Mouse (Mus musculus) myocyte (in vitro differentiated cells): ENCODE data around the gene Fstl4. TPM values are rescaled to one million over a fixed set of nuclear protein-coding genes. Genes with fewer than 3 reads are reported as not detected.

Source experiments
- H3K27me3 ChIP-seq: one replicate; pipeline ENCODE4 v1.6.1; 2011; ENCODE audit not compliant: control insufficient read depth, insufficient read depth, insufficient read length
- H3K36me3 ChIP-seq: one replicate; pipeline ENCODE4 v1.6.1; 2011; ENCODE audit not compliant: control insufficient read depth, insufficient read depth
- H3K4me2 ChIP-seq: one replicate; pipeline ENCODE4 v1.6.1; 2011; ENCODE audit warnings: low read depth, control low read depth
- H3K4me3 ChIP-seq: one replicate; pipeline ENCODE4 v1.5.1; 2011; ENCODE audit warnings: mild to moderate bottlenecking, control low read depth, moderate library complexity
- H3K79me2 ChIP-seq: one replicate; pipeline ENCODE4 v1.6.1; 2011; ENCODE audit not compliant: control insufficient read depth, insufficient read depth
- H3ac ChIP-seq: one replicate; pipeline ENCODE4 v1.6.1; 2011; ENCODE audit not compliant: control insufficient read depth, insufficient read length
- CEBPB ChIP-seq: IDR thresholded peaks from 2 replicates; pipeline ENCODE4 v1.6.1; 2011; ENCODE audit warnings: mild to moderate bottlenecking, moderate library complexity; ENCODE audit not compliant: poor library complexity, insufficient read depth, severe bottlenecking
- E2F4 ChIP-seq: IDR thresholded peaks from one replicate; pipeline ENCODE4 v1.6.1; 2011; ENCODE audit warnings: mild to moderate bottlenecking, control low read depth, moderate library complexity; ENCODE audit not compliant: insufficient read depth
- MAX ChIP-seq: IDR thresholded peaks from one replicate; pipeline ENCODE4 v1.6.1; 2011; ENCODE audit warnings: low read depth, mild to moderate bottlenecking, control low read depth
- MYOD1 ChIP-seq, 3 experiments: IDR thresholded peaks; one replicate each; pipeline ENCODE4 v1.6.1; 2011; ENCODE audit warnings: control low read depth in 2 of 3, low read depth in 2 of 3, mild to moderate bottlenecking in 2 of 3, moderate library complexity in 1 of 3; ENCODE audit not compliant: insufficient read length in 2 of 3, control insufficient read depth in 1 of 3
- MYOG ChIP-seq, 3 experiments: IDR thresholded peaks; one replicate each; pipeline ENCODE4 v1.6.1; 2011; ENCODE audit warnings: control low read depth in 2 of 3, low read depth in 2 of 3, mild to moderate bottlenecking in 2 of 3; ENCODE audit not compliant: insufficient read length in 2 of 3, control insufficient read depth in 1 of 3, insufficient read depth in 1 of 3
- POLR2A ChIP-seq: IDR thresholded peaks from one replicate; pipeline ENCODE4 v1.6.1; 2011; ENCODE audit warnings: low read depth, mild to moderate bottlenecking, control low read depth, moderate library complexity; ENCODE audit not compliant: insufficient read length
- POLR2AphosphoS2 ChIP-seq: IDR thresholded peaks from one replicate; pipeline ENCODE4 v1.6.1; 2011; ENCODE audit warnings: low read depth, control low read depth; ENCODE audit not compliant: insufficient read length
- REST ChIP-seq: IDR thresholded peaks from one replicate; pipeline ENCODE4 v1.6.1; 2011; ENCODE audit warnings: mild to moderate bottlenecking, control low read depth, moderate library complexity; ENCODE audit not compliant: insufficient read depth, insufficient read length
- SRF ChIP-seq: IDR thresholded peaks from one replicate; pipeline ENCODE4 v1.6.1; 2011; ENCODE audit warnings: low read depth; ENCODE audit not compliant: control insufficient read depth, insufficient read length
- TCF12 ChIP-seq: IDR thresholded peaks from one replicate; pipeline ENCODE4 v1.6.1; 2011; ENCODE audit warnings: mild to moderate bottlenecking, control low read depth; ENCODE audit not compliant: poor library complexity, insufficient read depth, severe bottlenecking
- TCF3 ChIP-seq: IDR thresholded peaks from one replicate; pipeline ENCODE4 v1.6.1; 2011; ENCODE audit warnings: low read depth, control low read depth; ENCODE audit not compliant: insufficient read length
- USF1 ChIP-seq: IDR thresholded peaks from one replicate; pipeline ENCODE4 v1.6.1; 2011; ENCODE audit warnings: low read depth, mild to moderate bottlenecking, control low read depth, moderate library complexity
- polyA plus RNA-seq: library from polyadenylated mRNA; unstranded; fragments of >200 nt; fragmentation: generic; extraction: Trizol; gene quantifications from one replicate; pipeline ENCODE4 v1.2.1, GENCODE M21; 2012; ENCODE audit warnings: missing spikeins

Gene Fstl4
- polyA plus RNA-seq, 1 experiment, result not detected

GRCm38 (mm10) chr11:53099322-53099721 is 334.9 kb downstream of the Fstl4 start:
- no peak overlapping the region for H3ac ChIP-seq
- H3K27me3 ChIP-seq, result peaks cover 23% of the 10 kb centered on the region
- H3K4me2 ChIP-seq, result no peak overlapping the region
- no peaks in the 10 kb centered on the region for H3K79me2 ChIP-seq
- TF ChIP-seq USF1 (no peak), POLR2AphosphoS2 (no peak), E2F4 (no peak), POLR2A (no peak), TCF12 (no peak), MYOD1 (IDR thresholded peaks at IDR 0.05; ENCODE audit: control insufficient read depth in 1 of 3, insufficient read length in 2 of 3, low read depth in 2 of 3) (no peak), MAX (no peak), MYOG (IDR thresholded peaks at IDR 0.05; ENCODE audit: control insufficient read depth in 1 of 3, insufficient read depth in 1 of 3, insufficient read length in 2 of 3, low read depth in 2 of 3) (no peak), REST (no peak), SRF (no peak), TCF3 (no peak), CEBPB (no peak)
- no peak overlapping the region for H3K4me3 ChIP-seq
- H3K36me3 ChIP-seq, result no peaks in the 10 kb centered on the region

- Histone ChIP-seq H3K27me3 (peaks cover 8% of the 10 kb centered on the region), H3K36me3 (no peaks in the 10 kb centered on the region), H3ac (no peak overlapping the region), H3K4me2 (no peak overlapping the region), H3K4me3 (no peak overlapping the region), H3K79me2 (no peaks in the 10 kb centered on the region)
- TF ChIP-seq MAX (no peak), POLR2AphosphoS2 (no peak), TCF3 (no peak), CEBPB (no peak), SRF (no peak)
Measured at GRCm38 (mm10) chr11:53101732-53102131, 337.3 kb downstream of the Fstl4 start.

GRCm38 (mm10) chr11:53103601-53104325 is 339.3 kb downstream of the Fstl4 start:
- H3K27me3 ChIP-seq, result no peaks in the 10 kb centered on the region
- no peak overlapping the region for H3ac ChIP-seq
- no peak overlapping the region for H3K4me3 ChIP-seq
- TF ChIP-seq REST, result no peak
- TF ChIP-seq MYOG (IDR thresholded peaks at IDR 0.05; ENCODE audit: control insufficient read depth in 1 of 3, insufficient read depth in 1 of 3, insufficient read length in 2 of 3, low read depth in 2 of 3), result no peak
- TF ChIP-seq MYOD1 (IDR thresholded peaks at IDR 0.05; ENCODE audit: control insufficient read depth in 1 of 3, insufficient read length in 2 of 3, low read depth in 2 of 3), result no peak
- no peak for TF ChIP-seq SRF
- no peak for TF ChIP-seq TCF3
- TF ChIP-seq POLR2A, result no peak
- TF ChIP-seq POLR2AphosphoS2, result no peak
- no peak for TF ChIP-seq CEBPB
- no peak for TF ChIP-seq USF1
- TF ChIP-seq TCF12, result no peak
- TF ChIP-seq MAX, result no peak
- no peak for TF ChIP-seq E2F4
- H3K36me3 ChIP-seq, result no peaks in the 10 kb centered on the region
- H3K79me2 ChIP-seq, result no peaks in the 10 kb centered on the region
- no peak overlapping the region for H3K4me2 ChIP-seq

- Histone ChIP-seq H3K79me2 (no peaks in the 10 kb centered on the region), H3K4me3 (no peak overlapping the region), H3K4me2 (no peak overlapping the region), H3K27me3 (no peaks in the 10 kb centered on the region), H3K36me3 (no peaks in the 10 kb centered on the region), H3ac (no peak overlapping the region)
- TF ChIP-seq TCF3 (no peak), CEBPB (no peak), TCF12 (no peak), MYOD1 (IDR thresholded peaks at IDR 0.05; ENCODE audit: control insufficient read depth in 1 of 3, insufficient read length in 2 of 3, low read depth in 2 of 3) (no peak), SRF (no peak), REST (no peak), MAX (no peak), MYOG (IDR thresholded peaks at IDR 0.05; ENCODE audit: control insufficient read depth in 1 of 3, insufficient read depth in 1 of 3, insufficient read length in 2 of 3, low read depth in 2 of 3) (no peak), POLR2A (no peak), POLR2AphosphoS2 (no peak), USF1 (no peak), E2F4 (no peak)
Measured at GRCm38 (mm10) chr11:53107706-53108105, 343.3 kb downstream of the Fstl4 start.

- H3K27me3 ChIP-seq, result no peaks in the 10 kb centered on the region
- H3ac ChIP-seq, result no peak overlapping the region
- no peaks in the 10 kb centered on the region for H3K36me3 ChIP-seq
- no peak overlapping the region for H3K4me3 ChIP-seq
- H3K4me2 ChIP-seq, result no peak overlapping the region
- no peaks in the 10 kb centered on the region for H3K79me2 ChIP-seq
- no peak for TF ChIP-seq MYOD1 (IDR thresholded peaks at IDR 0.05; ENCODE audit: control insufficient read depth in 1 of 3, insufficient read length in 2 of 3, low read depth in 2 of 3)
- TF ChIP-seq E2F4, result no peak
- TF ChIP-seq POLR2A, result no peak
- TF ChIP-seq USF1, result no peak
- no peak for TF ChIP-seq MAX
- TF ChIP-seq CEBPB, result no peak
- TF ChIP-seq TCF3, result no peak
- no peak for TF ChIP-seq MYOG (IDR thresholded peaks at IDR 0.05; ENCODE audit: control insufficient read depth in 1 of 3, insufficient read depth in 1 of 3, insufficient read length in 2 of 3, low read depth in 2 of 3)
- TF ChIP-seq REST, result no peak
- no peak for TF ChIP-seq SRF
- TF ChIP-seq TCF12, result no peak
- TF ChIP-seq POLR2AphosphoS2, result no peak
Measured at GRCm38 (mm10) chr11:53108798-53109197, 344.4 kb downstream of the Fstl4 start.
